In genomic region chr2:80434783-80435572, GRCm38 (mm10) we compare ENCODE assay signal across 9 mouse cellular contexts.
"Had no signal": no experiment of that assay in that cellular context is flagged by ENCODE, and none has a peak within 500 bp of the region (broad histone marks: within the 10 kb centered on the region; RNA-seq: fewer than 3 reads in every experiment).

No protein-coding gene starts in this region.

- H3K9ac ChIP-seq: limb, embryonic 13.5 days; lung, embryonic 15.5 days; midbrain, embryonic 13.5 days; stomach, embryonic 15.5 days had no signal

- H3K4me2 ChIP-seq: limb, embryonic 13.5 days; liver, embryonic 11.5 days; lung, embryonic 15.5 days; midbrain, embryonic 13.5 days; stomach, embryonic 15.5 days had no signal

- H3K4me1 ChIP-seq: limb, embryonic 13.5 days; lung, embryonic 15.5 days; stomach, embryonic 15.5 days had no signal

- H3K4me3 ChIP-seq: limb, embryonic 13.5 days; lung, embryonic 15.5 days; midbrain, embryonic 13.5 days; stomach, embryonic 15.5 days had no signal

- H3K27ac ChIP-seq: limb, embryonic 13.5 days; lung, embryonic 15.5 days; midbrain, embryonic 13.5 days; stomach, embryonic 15.5 days had no signal

- ATAC-seq: intestine, embryonic 16.5 days; midbrain, embryonic 13.5 days had no signal

- H3K9me3 ChIP-seq: limb, embryonic 13.5 days; lung, embryonic 15.5 days; midbrain, embryonic 13.5 days; stomach, embryonic 15.5 days had no signal

- DNase-seq: right cerebral cortex, postnatal 14 days; thymus, adult 2 months; thymus, postnatal 25 days had no signal

- H3K27me3 ChIP-seq: limb, embryonic 13.5 days; lung, embryonic 15.5 days; midbrain, embryonic 13.5 days; stomach, embryonic 15.5 days had no signal

- H3K36me3 ChIP-seq: limb, embryonic 13.5 days; lung, embryonic 15.5 days; midbrain, embryonic 13.5 days; stomach, embryonic 15.5 days had no signal
